Mouse (Mus musculus): ENCODE data around the gene Ksr2. TPM values are rescaled to one million over a fixed set of nuclear protein-coding genes. Genes with fewer than 3 reads are reported as not detected.

The Ksr2 gene
- total and polyA plus RNA-seq, 3 experiments, result not detected

GRCm38 (mm10) chr5:117629570-117629969 is 215.8 kb downstream of the Ksr2 start:
- no peaks in the 10 kb centered on the region for H3K36me3 ChIP-seq (ENCODE audit: control insufficient read depth in 1 of 2, insufficient read depth in 2 of 2, low read length in 2 of 2)
- no peak overlapping the region for H3K9ac ChIP-seq (ENCODE audit: control insufficient read depth, low read depth, low read length, poor library complexity, severe bottlenecking)
- H3K79me2 ChIP-seq (ENCODE audit: control insufficient read depth, insufficient read depth, low read length, poor library complexity), result no peaks in the 10 kb centered on the region
- no peaks in the 10 kb centered on the region for H3K9me3 ChIP-seq (replicated peaks; ENCODE audit: insufficient read depth, low read length)
- no peak overlapping the region for H3K27ac ChIP-seq (ENCODE audit: control insufficient read depth, low read depth, low read length)
- H3K4me1 ChIP-seq (ENCODE audit: control insufficient read depth in 1 of 2, insufficient read depth in 2 of 2, low read length in 2 of 2), result no peaks in the 10 kb centered on the region
- H3K4me3 ChIP-seq (ENCODE audit: control insufficient read depth in 1 of 2, insufficient read depth in 1 of 2, low read depth in 2 of 2, low read length in 2 of 2), result no peak overlapping the region
- no peak for DNase-seq (ENCODE audit: low read depth, low spot score)
- no peaks in the 10 kb centered on the region for H3K27me3 ChIP-seq (ENCODE audit: control insufficient read depth in 1 of 2, insufficient read depth in 2 of 2, low read length in 2 of 2)
- TF ChIP-seq E2F4 (IDR thresholded peaks at IDR 0.05; ENCODE audit: borderline replicate concordance, low read depth, low read length) (no peak), JUND (IDR thresholded peaks at IDR 0.05; ENCODE audit: low read depth, low read length) (no peak), ZMIZ1 (IDR thresholded peaks at IDR 0.05; ENCODE audit: low read depth, low read length) (no peak), NRF1 (IDR thresholded peaks at IDR 0.05; ENCODE audit: insufficient read depth, low read depth, low read length, poor library complexity, severe bottlenecking) (no peak), POLR2A (IDR thresholded peaks at IDR 0.05; ENCODE audit: control insufficient read depth in 1 of 2, insufficient read depth in 1 of 2, low read depth in 1 of 2, low read length in 2 of 2, poor library complexity in 1 of 2) (no peak)

DNA sequence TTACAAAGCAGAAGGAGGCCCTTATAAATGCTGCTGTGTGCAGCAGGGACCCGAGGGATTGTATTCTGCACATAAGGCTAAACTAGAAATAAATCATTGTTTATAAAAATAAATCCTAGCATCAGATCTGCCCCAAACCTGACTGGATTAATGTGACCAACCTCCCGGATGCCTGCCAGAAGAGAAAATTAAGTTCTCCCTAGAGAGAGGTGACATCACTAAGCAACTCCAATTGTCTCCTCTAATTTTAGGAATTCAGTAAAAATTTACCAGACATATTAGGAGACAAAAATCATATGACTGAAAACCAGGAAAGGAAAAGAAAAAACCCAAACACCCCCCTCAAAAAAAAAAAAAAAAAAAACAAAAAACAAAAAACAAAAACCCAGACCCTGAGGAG is 221.4 kb downstream of the Ksr2 start:
- TF ChIP-seq GABPA (IDR thresholded peaks at IDR 0.05; ENCODE audit: low read depth, low read length) (no peak), MAZ (IDR thresholded peaks at IDR 0.05; ENCODE audit: low read depth, low read length) (no peak), CHD2 (IDR thresholded peaks at IDR 0.05; ENCODE audit: low read length) (no peak), KAT2A (conservative IDR thresholded peaks at IDR 0.05; ENCODE audit: low read depth, low read length) (no peak), BHLHE40 (IDR thresholded peaks at IDR 0.05; ENCODE audit: borderline replicate concordance, low read depth, low read length) (no peak)

GRCm38 (mm10) chr5:117635838-117636237 is 222.0 kb downstream of the Ksr2 start:
- Histone ChIP-seq H3K79me2 (ENCODE audit: control insufficient read depth, insufficient read depth, low read length, poor library complexity) (no peaks in the 10 kb centered on the region), H3K9ac (ENCODE audit: control insufficient read depth, low read depth, low read length, poor library complexity, severe bottlenecking) (no peak overlapping the region), H3K36me3 (ENCODE audit: control insufficient read depth in 1 of 2, insufficient read depth in 2 of 2, low read length in 2 of 2) (no peaks in the 10 kb centered on the region), H3K4me3 (ENCODE audit: control insufficient read depth in 1 of 2, insufficient read depth in 1 of 2, low read depth in 2 of 2, low read length in 2 of 2) (no peak overlapping the region), H3K9me3 (replicated peaks; ENCODE audit: insufficient read depth, low read length) (no peaks in the 10 kb centered on the region), H3K4me1 (ENCODE audit: control insufficient read depth in 1 of 2, insufficient read depth in 2 of 2, low read length in 2 of 2) (no peaks in the 10 kb centered on the region), H3K27ac (ENCODE audit: control insufficient read depth, low read depth, low read length) (no peak overlapping the region), H3K27me3 (ENCODE audit: control insufficient read depth in 1 of 2, insufficient read depth in 2 of 2, low read length in 2 of 2) (no peaks in the 10 kb centered on the region)
- TF ChIP-seq MAX (IDR thresholded peaks at IDR 0.05; ENCODE audit: low read length), result no peak
- TF ChIP-seq HCFC1 (IDR thresholded peaks at IDR 0.05; ENCODE audit: low read depth, low read length), result no peak
- no peak for TF ChIP-seq ZMIZ1 (IDR thresholded peaks at IDR 0.05; ENCODE audit: low read depth, low read length)
- TF ChIP-seq POLR2A (IDR thresholded peaks at IDR 0.05; ENCODE audit: control insufficient read depth in 1 of 2, insufficient read depth in 1 of 2, low read depth in 1 of 2, low read length in 2 of 2, poor library complexity in 1 of 2), result no peak
- no peak for TF ChIP-seq JUND (IDR thresholded peaks at IDR 0.05; ENCODE audit: low read depth, low read length)
- no peak for TF ChIP-seq POLR2AphosphoS2 (IDR thresholded peaks at IDR 0.05; ENCODE audit: low read length)
- no peak for TF ChIP-seq GATA1 (IDR thresholded peaks at IDR 0.05; ENCODE audit: low read depth, low read length)
- TF ChIP-seq USF1 (IDR thresholded peaks at IDR 0.05; ENCODE audit: low read depth, low read length), result no peak
- no peak for TF ChIP-seq TCF12 (IDR thresholded peaks at IDR 0.05; ENCODE audit: low read depth, low read length)
- TF ChIP-seq CHD2 (IDR thresholded peaks at IDR 0.05; ENCODE audit: low read length), result no peak
- TF ChIP-seq MAFK (IDR thresholded peaks at IDR 0.05; ENCODE audit: borderline replicate concordance, low read depth, low read length), result no peak
- TF ChIP-seq GABPA (IDR thresholded peaks at IDR 0.05; ENCODE audit: low read depth, low read length), result no peak
- no peak for TF ChIP-seq ZKSCAN1 (IDR thresholded peaks at IDR 0.05; ENCODE audit: low read depth, low read length)
- no peak for DNase-seq (ENCODE audit: low read depth, low spot score)

More for the DNA sequence above, 221.4 kb downstream of the Ksr2 start:
- Histone ChIP-seq H3K36me3 (ENCODE audit: control insufficient read depth in 1 of 2, insufficient read depth in 2 of 2, low read length in 2 of 2) (no peaks in the 10 kb centered on the region), H3K4me3 (ENCODE audit: control insufficient read depth in 1 of 2, insufficient read depth in 1 of 2, low read depth in 2 of 2, low read length in 2 of 2) (no peak overlapping the region), H3K27ac (ENCODE audit: control insufficient read depth, low read depth, low read length) (no peak overlapping the region), H3K4me1 (ENCODE audit: control insufficient read depth in 1 of 2, insufficient read depth in 2 of 2, low read length in 2 of 2) (no peaks in the 10 kb centered on the region), H3K79me2 (ENCODE audit: control insufficient read depth, insufficient read depth, low read length, poor library complexity) (no peaks in the 10 kb centered on the region), H3K27me3 (ENCODE audit: control insufficient read depth in 1 of 2, insufficient read depth in 2 of 2, low read length in 2 of 2) (no peaks in the 10 kb centered on the region), H3K9me3 (replicated peaks; ENCODE audit: insufficient read depth, low read length) (no peaks in the 10 kb centered on the region), H3K9ac (ENCODE audit: control insufficient read depth, low read depth, low read length, poor library complexity, severe bottlenecking) (no peak overlapping the region)
- DNase-seq (ENCODE audit: low read depth, low spot score), result no peak
